Mouse (Mus musculus): ENCODE results near the gene Pde10a. TPM values are rescaled to one million over a fixed set of nuclear protein-coding genes. Genes with fewer than 3 reads are reported as not detected.
"Not testable (repeated sequence)": the region's sequence is repeated elsewhere in the genome, so short reads cannot be mapped to it uniquely, and the experiment has no call there.

Gene Pde10a
- polyA plus RNA-seq, 1 experiment: 1.5 TPM

- no peak for TF ChIP-seq CTCF (IDR thresholded peaks at IDR 0.05; ENCODE audit: extremely low read depth, insufficient read depth, insufficient read length, insufficient replicate concordance)
- TF ChIP-seq POLR2A (IDR thresholded peaks at IDR 0.05; ENCODE audit: low read depth, low read length): no peak
- H3K36me3 ChIP-seq (ENCODE audit: control insufficient read depth, insufficient read depth, low read length): no peaks in the 10 kb centered on the region
- DNase-seq (ENCODE audit: low read depth in 1 of 2, low spot score in 2 of 2): no peak
- no peak overlapping the region for H3K27ac ChIP-seq (ENCODE audit: insufficient read depth, low read length)
- no peaks in the 10 kb centered on the region for H3K27me3 ChIP-seq (ENCODE audit: control insufficient read depth, insufficient read depth, low read length)
- H3K4me3 ChIP-seq (ENCODE audit: extremely low read depth, insufficient read depth, insufficient read length): no peak overlapping the region
- H3K4me1 ChIP-seq (ENCODE audit: control insufficient read depth, insufficient read depth, insufficient read length): no peaks in the 10 kb centered on the region
- WGBS: 100% methylated on average over 1 of the region's 1 CpGs
These were observed 173.1 kb downstream of the Pde10a start for GRCm38 (mm10) chr17:8698265-8698664.

- no peak overlapping the region for H3K4me3 ChIP-seq (ENCODE audit: extremely low read depth, insufficient read depth, insufficient read length)
- TF ChIP-seq CTCF (IDR thresholded peaks at IDR 0.05; ENCODE audit: extremely low read depth, insufficient read depth, insufficient read length, insufficient replicate concordance) (no peak), POLR2A (IDR thresholded peaks at IDR 0.05; ENCODE audit: low read depth, low read length) (no peak)
- no peaks in the 10 kb centered on the region for H3K36me3 ChIP-seq (ENCODE audit: control insufficient read depth, insufficient read depth, low read length)
- DNase-seq (ENCODE audit: low read depth in 1 of 2, low spot score in 2 of 2): no peak
- H3K27ac ChIP-seq (ENCODE audit: insufficient read depth, low read length): no peak overlapping the region
- H3K27me3 ChIP-seq (ENCODE audit: control insufficient read depth, insufficient read depth, low read length): no peaks in the 10 kb centered on the region
- no peaks in the 10 kb centered on the region for H3K4me1 ChIP-seq (ENCODE audit: control insufficient read depth, insufficient read depth, insufficient read length)
- WGBS: 78% methylated on average over 3 of the region's 3 CpGs
These were observed 173.6 kb downstream of the Pde10a start for GRCm38 (mm10) chr17:8698793-8699192.

- H3K27ac ChIP-seq (ENCODE audit: insufficient read depth, low read length): no peak overlapping the region
- DNase-seq (ENCODE audit: low read depth in 1 of 2, low spot score in 2 of 2): no peak
- no peaks in the 10 kb centered on the region for H3K36me3 ChIP-seq (ENCODE audit: control insufficient read depth, insufficient read depth, low read length)
- H3K4me1 ChIP-seq (ENCODE audit: control insufficient read depth, insufficient read depth, insufficient read length): no peaks in the 10 kb centered on the region
- H3K27me3 ChIP-seq (ENCODE audit: control insufficient read depth, insufficient read depth, low read length): no peaks in the 10 kb centered on the region
- no peak overlapping the region for H3K4me3 ChIP-seq (ENCODE audit: extremely low read depth, insufficient read depth, insufficient read length)
- WGBS: 72% methylated on average over 7 of the region's 7 CpGs
- TF ChIP-seq CTCF (IDR thresholded peaks at IDR 0.05; ENCODE audit: extremely low read depth, insufficient read depth, insufficient read length, insufficient replicate concordance): no peak
- no peak for TF ChIP-seq POLR2A (IDR thresholded peaks at IDR 0.05; ENCODE audit: low read depth, low read length)
These were observed 175.9 kb downstream of the Pde10a start for GRCm38 (mm10) chr17:8701096-8701495.

- Histone ChIP-seq H3K36me3 (ENCODE audit: control insufficient read depth, insufficient read depth, low read length) (no peaks in the 10 kb centered on the region), H3K4me3 (ENCODE audit: extremely low read depth, insufficient read depth, insufficient read length) (no peak overlapping the region), H3K27ac (ENCODE audit: insufficient read depth, low read length) (no peak overlapping the region), H3K27me3 (ENCODE audit: control insufficient read depth, insufficient read depth, low read length) (no peaks in the 10 kb centered on the region), H3K4me1 (ENCODE audit: control insufficient read depth, insufficient read depth, insufficient read length) (no peaks in the 10 kb centered on the region)
- TF ChIP-seq CTCF (IDR thresholded peaks at IDR 0.05; ENCODE audit: extremely low read depth, insufficient read depth, insufficient read length, insufficient replicate concordance) (no peak), POLR2A (IDR thresholded peaks at IDR 0.05; ENCODE audit: low read depth, low read length) (no peak)
- DNase-seq (ENCODE audit: low read depth in 1 of 2, low spot score in 2 of 2): no peak
- WGBS: 81% methylated on average over 5 of the region's 5 CpGs
These were observed 177.3 kb downstream of the Pde10a start for GRCm38 (mm10) chr17:8702503-8702902.

- Histone ChIP-seq H3K27me3 (ENCODE audit: control insufficient read depth, insufficient read depth, low read length) (no peaks in the 10 kb centered on the region), H3K4me3 (ENCODE audit: extremely low read depth, insufficient read depth, insufficient read length) (no peak overlapping the region), H3K27ac (ENCODE audit: insufficient read depth, low read length) (no peak overlapping the region), H3K4me1 (ENCODE audit: control insufficient read depth, insufficient read depth, insufficient read length) (no peaks in the 10 kb centered on the region), H3K36me3 (ENCODE audit: control insufficient read depth, insufficient read depth, low read length) (no peaks in the 10 kb centered on the region)
- TF ChIP-seq POLR2A (IDR thresholded peaks at IDR 0.05; ENCODE audit: low read depth, low read length) (no peak), CTCF (IDR thresholded peaks at IDR 0.05; ENCODE audit: extremely low read depth, insufficient read depth, insufficient read length, insufficient replicate concordance) (no peak)
- DNase-seq (ENCODE audit: low read depth in 1 of 2, low spot score in 2 of 2): no peak
These were observed 182.8 kb downstream of the Pde10a start for GRCm38 (mm10) chr17:8708006-8708405.

- DNase-seq (ENCODE audit: low read depth in 1 of 2, low spot score in 2 of 2); H3K36me3 ChIP-seq (ENCODE audit: control insufficient read depth, insufficient read depth, low read length); H3K27me3 ChIP-seq (ENCODE audit: control insufficient read depth, insufficient read depth, low read length); H3K4me1 ChIP-seq (ENCODE audit: control insufficient read depth, insufficient read depth, insufficient read length); H3K27ac ChIP-seq (ENCODE audit: insufficient read depth, low read length); H3K4me3 ChIP-seq (ENCODE audit: extremely low read depth, insufficient read depth, insufficient read length): not testable (repeated sequence)
- WGBS: 91% methylated on average over 2 of the region's 2 CpGs
These were observed 187.6 kb downstream of the Pde10a start for GRCm38 (mm10) chr17:8712734-8713133.

- DNase-seq (ENCODE audit: low read depth in 1 of 2, low spot score in 2 of 2): no peak
- Histone ChIP-seq H3K27ac (ENCODE audit: insufficient read depth, low read length) (no peak overlapping the region), H3K4me1 (ENCODE audit: control insufficient read depth, insufficient read depth, insufficient read length) (no peaks in the 10 kb centered on the region), H3K27me3 (ENCODE audit: control insufficient read depth, insufficient read depth, low read length) (no peaks in the 10 kb centered on the region), H3K4me3 (ENCODE audit: extremely low read depth, insufficient read depth, insufficient read length) (no peak overlapping the region), H3K36me3 (ENCODE audit: control insufficient read depth, insufficient read depth, low read length) (no peaks in the 10 kb centered on the region)
- TF ChIP-seq POLR2A (IDR thresholded peaks at IDR 0.05; ENCODE audit: low read depth, low read length) (no peak), CTCF (IDR thresholded peaks at IDR 0.05; ENCODE audit: extremely low read depth, insufficient read depth, insufficient read length, insufficient replicate concordance) (no peak)
- 85% methylated on average over 10 of the region's 10 CpGs for WGBS
These were observed 195.8 kb downstream of the Pde10a start for GRCm38 (mm10) chr17:8720961-8721360.
